Mouse (Mus musculus) heart, adult 2 months (tissue): ENCODE results near the gene Smarcb1.

Experiments
- CTCF ChIP-seq: fragments of 200-600 bp; IDR thresholded peaks from 2 replicates; pipeline ENCODE4 v1.8.1; 2022; ENCODE audit warnings: antibody characterized with exemption, mild to moderate bottlenecking, moderate library complexity
- EP300 ChIP-seq: fragments of 200-500 bp; IDR thresholded peaks from 2 replicates; pipeline ENCODE4 v1.6.1; 2011; ENCODE audit warnings: low read depth, low read length, control low read depth; ENCODE audit not compliant: insufficient read depth
- POLR2A ChIP-seq: fragments of 200-500 bp; IDR thresholded peaks from 2 replicates; pipeline ENCODE4 v1.6.1; 2011; ENCODE audit warnings: mild to moderate bottlenecking, low read depth, low read length, control low read depth; ENCODE audit not compliant: insufficient read depth

DNA sequence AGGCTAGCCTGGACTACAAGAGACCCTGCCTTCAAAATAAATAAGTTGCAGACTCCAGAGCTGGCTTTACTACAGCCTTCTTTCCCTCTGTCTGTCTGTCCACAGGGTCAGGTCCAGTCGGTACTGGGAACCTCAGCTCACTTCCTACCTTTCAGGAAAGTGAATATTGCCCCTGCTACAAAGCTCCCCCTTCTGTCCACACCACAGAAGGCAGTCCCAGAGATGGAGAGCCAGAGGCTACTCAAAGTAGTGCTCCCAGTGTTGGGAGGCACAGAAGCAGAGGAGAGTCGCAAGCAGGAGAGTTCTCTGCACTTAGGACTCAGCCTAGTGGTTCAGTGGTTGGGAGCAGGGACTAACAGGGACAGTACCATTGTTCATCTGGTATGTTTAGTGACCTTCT is 2.9 kb upstream of the Smarcb1 start:
- TF ChIP-seq CTCF, result peak; percentile 46
- TF ChIP-seq EP300, result no peak
- TF ChIP-seq POLR2A, result no peak
